Mouse (Mus musculus) kidney, postnatal 4 days (tissue): ENCODE results near the gene Gp2.

Experiments
- DNase-seq, 2 experiments: peaks; one replicate each; pipeline ENCODE4 v3.0.0; 2021; ENCODE audit warnings: mixed read lengths in 2 of 2

The Gp2 gene

DNA sequence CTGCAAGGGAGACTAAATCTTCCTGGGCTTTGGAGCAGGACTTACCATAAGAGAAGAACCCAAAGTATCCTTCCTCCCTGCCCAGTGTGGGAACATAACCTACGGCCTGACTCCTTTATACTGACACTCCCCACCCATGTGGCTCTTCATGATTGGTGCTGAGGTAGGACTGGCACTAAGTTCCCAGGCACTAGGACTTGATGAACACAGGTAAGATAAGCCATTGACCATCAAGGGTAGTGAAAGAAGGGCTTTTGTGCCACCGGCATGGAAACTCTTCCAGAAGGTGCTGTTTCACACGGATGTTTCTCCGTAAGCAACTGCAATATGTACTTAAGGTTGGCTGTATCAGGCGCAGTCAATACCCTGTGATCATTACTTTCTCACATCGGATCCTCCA is at the start of gene Gp2:
Gene Gp2 (minus strand): TSS at position 101 of the 400 bp plus-strand sequence.
- no peak for DNase-seq

DNA sequence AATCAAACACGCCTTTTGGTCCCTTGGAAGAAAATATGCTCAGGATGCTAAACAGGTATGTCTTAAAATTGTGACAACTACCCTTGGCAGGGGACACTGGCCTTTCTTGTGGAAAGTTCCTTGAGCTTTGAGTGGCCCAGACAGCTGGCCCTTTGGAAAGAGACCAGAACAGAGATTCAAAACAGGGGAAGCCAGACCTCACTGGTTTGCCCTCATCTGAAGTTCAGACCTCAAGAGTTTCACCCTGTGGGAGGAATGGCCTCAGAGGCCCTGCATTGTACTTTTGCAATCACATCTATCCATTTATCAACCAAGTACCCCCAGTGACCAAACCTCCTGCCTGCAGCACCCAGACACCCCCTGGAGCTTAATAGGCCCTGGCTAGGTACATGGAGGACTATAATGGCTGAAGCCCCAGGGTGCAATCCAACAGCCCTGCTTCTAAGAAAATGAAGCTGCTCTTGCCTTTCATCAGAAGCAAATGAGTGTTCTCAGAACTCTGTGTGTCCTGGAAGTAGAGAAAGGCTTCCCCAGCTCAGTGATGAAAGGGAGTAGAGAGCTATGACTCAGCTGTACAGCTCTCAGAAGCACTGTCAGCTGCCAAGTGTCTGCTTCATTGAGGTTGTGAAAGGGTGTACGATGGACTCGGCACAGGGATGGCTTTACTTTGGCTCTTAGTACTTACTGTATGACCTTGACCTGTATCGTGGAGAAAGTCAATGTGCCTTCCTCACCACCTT is 31.1 kb upstream of the Gp2 start:
- no peak for DNase-seq

DNA sequence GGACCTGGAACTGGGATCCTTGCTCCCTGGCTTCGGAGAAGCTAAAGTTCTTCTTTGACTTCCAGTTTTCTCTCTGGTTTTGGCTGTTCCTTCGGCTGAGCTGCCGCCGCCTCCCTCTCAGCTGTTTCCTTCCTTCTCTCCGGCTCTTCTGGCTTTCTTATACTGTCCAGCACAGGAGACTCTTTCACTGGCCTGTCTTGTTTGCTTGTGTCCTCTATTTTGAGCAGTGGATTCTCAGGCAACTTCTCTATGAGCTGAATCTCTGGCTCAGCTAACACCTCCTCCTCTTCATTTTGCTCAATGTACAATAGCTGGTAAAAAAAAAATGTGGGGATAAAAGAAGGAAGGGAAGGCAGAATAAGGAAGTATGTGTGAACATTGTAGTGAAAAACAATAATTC is 27.6 kb upstream of the Gp2 start:
- DNase-seq, result no peak

DNA sequence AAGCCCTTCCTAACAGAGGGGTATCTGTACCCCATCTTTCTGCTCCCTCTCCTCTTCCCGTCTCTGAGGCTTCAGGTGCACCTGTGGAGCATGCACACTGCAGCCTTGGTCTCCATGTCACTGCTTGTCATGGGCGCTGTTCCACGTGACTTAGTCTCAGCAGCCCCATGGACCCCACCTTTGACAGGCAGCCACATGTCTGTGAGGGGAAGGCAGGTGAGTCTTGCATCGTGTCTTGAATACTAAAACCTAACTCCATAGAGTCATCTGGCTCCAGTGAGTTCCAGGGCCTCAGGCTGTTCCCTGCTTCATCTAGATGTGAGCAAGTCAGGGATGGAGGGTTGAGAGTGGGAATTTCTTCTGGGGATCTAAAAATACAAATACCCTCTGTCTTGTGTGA is 25.1 kb upstream of the Gp2 start:
- no peak for DNase-seq

DNA sequence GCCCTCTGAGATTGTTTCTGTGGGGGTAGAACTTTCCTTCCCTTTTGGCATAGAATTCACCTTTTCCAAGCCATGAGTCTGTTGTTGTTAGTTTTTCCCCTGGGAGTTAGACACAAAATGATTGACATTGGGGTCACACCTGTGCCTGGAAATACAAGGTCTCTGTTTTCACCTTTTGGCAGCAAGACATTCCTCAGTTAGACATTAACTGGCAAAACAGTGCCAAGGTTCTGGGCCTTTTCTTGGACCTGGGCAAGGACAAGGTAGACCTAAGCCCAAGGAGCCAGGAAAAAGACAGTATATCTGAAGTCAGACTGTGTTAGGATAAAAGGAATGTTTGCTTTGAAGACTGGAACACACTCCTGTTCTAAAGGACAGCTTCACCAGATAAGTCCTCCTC is 20.2 kb upstream of the Gp2 start, which contains the start of gene Umod:
Gene Umod (minus strand): TSS at position 27 of the 400 bp plus-strand sequence.
- peak in 1 of 2 experiments; percentile 19 for DNase-seq

DNA sequence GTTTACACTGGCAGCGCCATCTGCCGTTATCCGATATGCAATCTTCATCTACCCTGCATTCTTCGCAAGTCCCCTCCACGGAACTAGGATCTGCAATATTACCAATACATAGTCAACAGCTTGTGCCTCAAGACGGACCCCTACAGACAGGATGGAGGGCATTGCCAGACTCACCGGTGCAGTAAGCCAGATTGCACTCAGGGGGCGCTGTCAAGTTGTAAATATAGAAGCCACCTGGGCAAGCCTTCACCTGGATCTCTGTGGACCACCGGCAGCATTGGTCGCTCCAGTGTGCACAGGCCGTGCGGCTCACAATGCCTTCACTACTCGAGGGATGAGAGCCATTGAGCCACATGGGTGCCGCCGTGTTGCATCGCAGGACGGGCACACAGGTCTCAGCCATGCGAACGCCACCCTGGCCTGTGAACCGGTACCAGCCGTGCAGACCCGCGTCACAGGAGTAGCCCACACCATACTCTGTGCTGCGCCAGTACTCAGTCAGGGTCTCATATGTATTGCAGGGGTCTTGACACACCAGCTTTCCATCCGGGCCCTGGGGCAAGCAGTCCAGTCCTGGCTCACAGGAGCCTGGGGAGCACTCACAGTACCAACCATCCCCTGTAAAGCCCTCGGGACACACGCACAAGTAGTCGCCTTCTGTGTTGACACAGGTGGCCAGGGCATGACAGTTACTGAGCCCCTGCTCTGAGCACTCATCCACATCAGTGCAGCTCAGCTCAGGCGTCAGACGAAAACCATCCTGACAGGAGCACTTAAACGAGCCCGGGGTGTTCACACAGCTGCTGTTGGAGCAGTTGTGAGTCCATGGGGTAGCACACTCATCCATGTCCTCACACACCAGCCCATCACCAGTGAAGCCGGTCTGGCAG is 17.7 kb upstream of the Gp2 start:
- DNase-seq, result peak; percentile 54 to 69

DNA sequence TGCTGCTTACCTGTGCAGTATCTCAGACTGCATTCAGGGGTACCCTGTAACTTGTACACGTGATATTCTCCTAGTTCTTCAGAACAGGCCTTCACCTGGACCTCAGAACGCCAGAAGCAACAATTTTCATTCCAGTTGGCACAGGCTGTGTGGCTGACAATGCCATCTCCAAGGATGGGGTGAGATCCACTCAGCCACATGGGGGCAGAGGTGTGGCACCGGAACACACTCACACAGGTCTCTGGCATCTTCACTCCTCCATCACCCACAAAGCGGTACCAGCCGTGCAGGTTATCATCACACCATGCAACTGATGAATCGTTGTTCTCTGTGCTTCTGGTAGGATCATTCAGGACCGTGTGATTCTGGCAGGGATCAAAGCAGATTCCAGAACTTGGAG is 4.9 kb downstream of the Gp2 start:
- DNase-seq, result peak; percentile 11 to 22

DNA sequence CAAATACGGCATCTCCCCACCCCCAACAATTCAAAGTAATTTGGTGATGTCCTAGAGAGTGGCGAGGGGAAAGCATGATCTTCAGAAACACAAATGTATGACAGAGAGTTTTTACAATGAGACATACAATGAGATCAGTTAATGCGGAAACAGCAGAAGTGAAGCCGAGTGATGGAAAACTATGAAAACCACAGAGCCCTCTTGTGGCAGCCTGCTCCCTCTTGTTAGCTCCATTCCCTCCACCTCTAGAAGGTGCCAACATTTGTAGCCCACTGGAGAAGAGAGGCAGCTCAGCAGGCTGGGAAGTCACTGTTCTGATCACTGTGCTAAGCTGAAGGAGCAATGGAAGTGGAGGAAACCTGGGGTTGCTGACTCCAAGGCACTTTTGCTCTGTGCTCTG is 15.2 kb downstream of the Gp2 start:
- peak in 1 of 2 experiments; percentile 8 for DNase-seq

DNA sequence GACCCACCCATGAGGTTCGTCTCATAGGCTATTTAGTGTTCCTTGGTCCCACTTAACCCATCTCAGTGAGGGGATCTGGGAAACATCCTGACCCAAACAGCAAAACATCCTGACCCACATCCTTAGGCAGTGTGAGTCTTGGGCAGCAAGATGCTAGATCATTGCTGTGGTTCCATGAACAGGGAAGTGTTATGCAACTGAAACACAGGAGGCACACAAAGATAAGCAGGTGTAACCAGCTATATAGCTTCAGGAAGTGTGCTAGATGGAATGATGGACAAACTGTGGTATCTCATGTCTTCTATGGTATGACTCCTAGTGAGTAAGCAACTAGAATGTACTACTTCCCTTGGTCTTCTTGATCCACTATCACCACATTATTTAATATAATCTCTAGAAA is 17.1 kb downstream of the Gp2 start:
- DNase-seq, result no peak

DNA sequence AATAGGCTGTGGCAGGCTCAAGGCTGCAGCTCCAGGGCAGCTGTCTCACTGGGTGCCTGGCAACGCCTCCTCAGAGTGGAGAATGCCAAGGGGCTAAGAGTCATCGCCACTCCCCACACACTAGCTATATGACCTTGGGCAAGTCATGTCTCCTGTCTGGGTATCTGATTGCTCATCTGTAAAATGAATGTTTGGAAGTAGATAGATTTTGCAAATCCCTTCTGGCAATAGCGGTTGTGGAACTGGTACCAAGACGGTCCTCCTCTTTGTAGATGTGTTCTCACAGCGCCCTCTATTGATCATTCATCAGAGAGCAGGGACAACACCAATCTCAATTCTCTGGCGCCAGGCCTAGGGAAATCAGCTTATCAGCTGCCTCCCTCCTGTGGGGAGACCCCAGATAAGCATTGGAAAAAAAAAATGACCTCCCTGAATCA is 31.9 kb downstream of the Gp2 start:
- peak; percentile 34 to 44 for DNase-seq

DNA sequence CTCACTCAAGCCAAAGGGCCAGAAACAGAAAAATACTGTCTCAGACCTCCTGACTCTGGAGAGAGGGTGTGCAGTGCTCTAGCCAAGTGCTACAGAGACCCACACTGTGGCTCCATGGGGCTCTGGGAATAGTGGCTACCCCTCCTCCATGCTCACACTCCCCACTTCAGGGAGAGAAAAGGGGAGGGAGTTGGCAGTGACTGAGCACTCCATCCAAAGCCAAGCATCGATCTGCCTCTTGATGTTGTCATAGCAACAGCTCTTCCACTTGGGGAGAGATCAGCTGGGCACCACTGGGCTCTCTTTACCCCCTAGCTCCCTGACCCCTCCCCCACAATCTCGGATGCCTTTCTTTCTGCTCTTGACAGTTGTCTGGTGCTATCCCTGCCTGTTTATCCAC is 38.4 kb downstream of the Gp2 start:
- DNase-seq, result no peak

DNA sequence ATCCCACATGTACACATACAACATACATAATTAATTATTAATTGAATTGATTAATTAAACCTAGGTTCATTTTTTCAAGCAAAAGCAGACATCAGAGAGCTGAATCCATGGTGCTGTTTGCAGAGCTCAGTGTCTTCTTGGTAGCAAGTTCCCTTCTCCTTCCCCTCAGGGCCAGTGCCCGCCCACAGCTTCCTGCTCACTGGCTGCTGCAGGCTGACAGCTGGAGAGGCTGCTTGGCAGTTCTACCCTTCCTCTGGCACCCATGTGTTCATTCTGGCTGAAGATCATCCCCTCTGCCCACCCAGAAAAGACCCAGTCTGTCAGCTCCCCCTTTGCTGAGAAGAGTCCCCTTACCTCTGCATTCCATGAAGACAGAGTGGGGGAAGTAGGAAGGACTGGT is 40.6 kb downstream of the Gp2 start:
- DNase-seq, result no peak

DNA sequence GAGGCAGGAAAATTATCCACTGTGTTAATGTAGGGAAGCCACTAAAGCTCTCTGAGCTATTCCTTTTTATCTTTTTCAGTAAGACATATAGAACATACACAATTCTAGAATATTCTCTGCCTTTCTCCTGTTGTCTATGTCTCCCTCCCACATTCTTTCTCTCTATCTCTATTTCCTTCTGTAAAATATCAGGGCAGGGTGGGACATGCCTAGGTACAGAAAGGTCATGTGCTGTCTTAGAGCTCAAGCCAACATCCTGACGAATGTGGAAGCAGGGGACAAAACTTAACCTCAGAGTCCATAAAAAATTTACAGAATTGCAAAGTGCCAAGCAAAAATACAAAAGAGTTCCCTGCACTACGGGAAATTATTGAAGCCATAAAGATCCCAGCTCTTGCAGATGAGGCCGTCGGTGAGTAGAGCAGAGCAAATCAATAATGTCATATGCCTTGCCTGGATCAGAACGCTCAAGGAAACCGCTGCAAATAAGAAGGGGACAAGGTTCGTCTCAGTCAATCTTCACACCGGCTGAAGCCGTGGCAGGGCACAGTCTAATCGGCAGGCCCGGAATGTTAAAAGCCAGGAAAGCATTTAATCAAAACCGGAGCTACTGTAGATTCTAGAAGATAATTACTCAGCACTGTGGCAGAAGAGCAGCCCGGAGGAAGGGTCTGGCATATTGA is 64.9 kb downstream of the Gp2 start:
- no peak for DNase-seq
